19 mouse cellular contexts compared by ENCODE assay signal in the genomic region with DNA sequence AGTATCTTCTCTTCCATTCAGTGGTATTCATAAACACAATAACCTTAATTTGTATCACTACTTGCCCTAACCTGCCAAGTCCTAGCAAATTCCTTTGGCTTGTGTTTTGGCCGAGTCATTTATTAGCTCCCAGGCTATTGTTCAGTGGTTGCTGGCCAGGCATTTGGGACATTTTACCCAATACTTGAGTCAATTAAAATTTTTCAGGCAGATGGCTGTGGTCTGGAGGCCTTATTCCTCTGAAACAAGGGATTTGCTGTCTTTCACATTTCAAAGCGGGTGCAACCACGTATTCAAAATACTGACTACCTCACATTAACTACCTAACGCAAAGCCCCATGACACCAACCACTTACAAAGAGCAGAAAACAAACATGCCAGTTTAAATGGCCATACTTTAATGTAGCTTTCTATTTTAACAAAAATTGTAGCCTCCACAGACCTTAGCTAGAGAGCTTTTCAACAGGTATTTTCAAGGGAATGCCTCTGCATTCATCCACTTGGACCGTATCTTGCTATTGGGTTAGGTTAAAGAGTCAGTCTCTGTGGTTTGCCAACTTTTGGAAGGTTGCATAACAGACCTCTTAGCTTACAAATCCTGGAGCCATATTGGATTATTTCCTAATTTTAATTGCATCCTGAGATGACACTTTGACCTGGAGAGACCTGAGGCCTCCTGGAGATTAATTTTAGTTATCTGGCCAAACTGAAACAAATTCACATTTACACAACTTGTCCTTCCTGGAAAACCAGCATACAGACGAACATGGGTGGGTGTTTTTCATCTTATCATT.
A peak's percentile ranks its signal among the peaks of the same experiment; 100 is the strongest.
DNase-seq lines count a peak whose midpoint lies in the region; TF ChIP-seq lines count a peak whose summit lies in the region.
"Had no signal": no experiment of that assay in that cellular context is flagged by ENCODE, and none has a peak within 500 bp of the region (broad histone marks: within the 10 kb centered on the region; RNA-seq: fewer than 3 reads in every experiment).

No protein-coding gene starts in this region.

- no peak for TF ChIP-seq POLR2A in brain, embryonic 14.5 days (IDR thresholded peaks at IDR 0.05; ENCODE audit: borderline replicate concordance, extremely low read depth, insufficient read depth, insufficient read length, poor library complexity, severe bottlenecking)

- intact Hi-C loops in gastrocnemius, postnatal 14 days (cut with DNase I; ENCODE audit: low total_unique reads) = no loop called here

- TF ChIP-seq CTCF in brain, embryonic 14.5 days (IDR thresholded peaks at IDR 0.05; ENCODE audit: borderline replicate concordance, extremely low read depth, insufficient read depth, insufficient read length) = no peak

- peak; percentile 4 for DNase-seq in adrenal gland, postnatal 10 days
- no peak for DNase-seq in adrenal gland, adult 18-20 months (ENCODE audit: low spot score in 2 of 2)
- peak; percentile 94 for DNase-seq in Muller cell, postnatal 12 days (ENCODE audit: inconsistent ontology term)
- DNase-seq in brain, embryonic 14.5 days (ENCODE audit: low read depth) = peak; percentile 37
- peak; percentile 75 for DNase-seq in gonadal fat pad, adult 2 months (ENCODE audit: low read depth)
- no peak for DNase-seq in heart, adult 9 months (ENCODE audit: low spot score in 2 of 2)
- no peak for DNase-seq in gastrocnemius, postnatal 14 days
- DNase-seq: adrenal gland, adult 2 months; adrenal gland, postnatal 14 days; adrenal gland, postnatal 36 days; B cell, adult 2 months; cerebellum, adult 11 months; cerebellum, adult 18-20 months; cerebellum, adult 8-10 months; cerebellum, adult 9-11 months; cerebellum, postnatal 14 days; cerebellum, postnatal 36 days; embryo, embryonic 11 days; forebrain, postnatal 0 days had no signal

Comparison
In these comparisons a context has a peak if more than half of its experiments do, and no peak if none do; other contexts are left out.
1. DNase-seq: peak in adrenal gland, postnatal 10 days (single experiment), Muller cell, postnatal 12 days (single experiment), brain, embryonic 14.5 days (single experiment) and gonadal fat pad, adult 2 months (single experiment); none in adrenal gland, adult 18-20 months (0 of 2), heart, adult 9 months (0 of 2) and gastrocnemius, postnatal 14 days (single experiment).